Mouse (Mus musculus) embryo, embryonic 11 days (tissue): ENCODE data around the gene AI464131.
"Not testable (repeated sequence)": the region's sequence is repeated elsewhere in the genome, so short reads cannot be mapped to it uniquely, and the experiment has no call there.

Experiments used
- DNase-seq: peaks from one replicate; pipeline ENCODE4 v3.0.0-alpha.2; 2015

AI464131 gene

DNA sequence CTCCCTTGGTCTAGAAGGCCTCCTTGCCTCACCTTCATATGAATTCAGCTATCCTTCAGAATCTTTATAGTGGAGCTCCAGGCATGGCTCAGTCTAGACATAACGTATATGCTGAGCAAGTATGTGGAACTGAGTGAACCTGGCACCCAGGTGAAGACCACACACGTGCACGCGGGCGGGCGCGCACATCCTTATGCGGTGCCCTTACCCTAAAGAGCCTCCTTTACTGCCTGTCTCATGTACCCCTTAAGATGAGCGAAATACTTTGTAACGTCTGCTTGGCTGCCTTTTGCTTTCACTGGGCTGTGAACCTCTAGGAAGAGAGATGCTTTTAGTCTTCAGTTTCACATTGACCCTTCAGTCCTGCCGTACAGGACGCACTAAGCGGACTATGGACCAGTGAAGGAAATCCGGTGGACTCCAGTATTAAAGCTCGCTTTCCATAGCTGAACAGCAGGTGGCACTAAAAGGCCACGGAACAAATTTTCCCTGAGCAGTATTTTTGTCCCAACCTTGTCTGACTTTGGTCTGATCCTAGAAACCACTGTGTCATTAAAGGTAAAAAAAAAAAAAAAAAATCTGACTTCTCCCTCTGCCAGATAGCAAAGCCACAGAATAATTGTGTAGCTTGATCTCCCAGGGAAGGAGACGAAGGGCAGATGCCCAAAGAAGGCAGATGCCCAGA lies 34.3 kb downstream of the AI464131 start:
- peak; percentile 79 for DNase-seq

DNA sequence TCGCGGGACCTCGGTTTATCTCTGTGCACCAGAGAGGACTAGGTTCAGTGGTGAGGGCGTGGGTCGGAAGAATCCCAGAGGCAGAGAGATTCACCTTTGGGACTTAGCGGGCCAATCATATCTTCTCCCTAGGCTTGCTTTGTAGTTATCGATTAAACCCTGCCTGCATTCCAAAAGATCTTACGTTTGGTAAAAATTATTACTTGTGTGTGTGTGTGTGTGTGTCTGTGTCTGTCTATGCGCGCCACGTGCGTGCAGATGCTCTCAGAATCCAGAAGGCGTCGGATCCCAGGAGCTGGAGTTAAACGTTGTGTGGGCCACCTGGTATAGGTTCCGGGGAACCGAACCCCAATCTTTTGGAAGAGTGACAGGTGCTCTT lies 37.6 kb downstream of the AI464131 start:
- DNase-seq: peak; percentile 42

DNA sequence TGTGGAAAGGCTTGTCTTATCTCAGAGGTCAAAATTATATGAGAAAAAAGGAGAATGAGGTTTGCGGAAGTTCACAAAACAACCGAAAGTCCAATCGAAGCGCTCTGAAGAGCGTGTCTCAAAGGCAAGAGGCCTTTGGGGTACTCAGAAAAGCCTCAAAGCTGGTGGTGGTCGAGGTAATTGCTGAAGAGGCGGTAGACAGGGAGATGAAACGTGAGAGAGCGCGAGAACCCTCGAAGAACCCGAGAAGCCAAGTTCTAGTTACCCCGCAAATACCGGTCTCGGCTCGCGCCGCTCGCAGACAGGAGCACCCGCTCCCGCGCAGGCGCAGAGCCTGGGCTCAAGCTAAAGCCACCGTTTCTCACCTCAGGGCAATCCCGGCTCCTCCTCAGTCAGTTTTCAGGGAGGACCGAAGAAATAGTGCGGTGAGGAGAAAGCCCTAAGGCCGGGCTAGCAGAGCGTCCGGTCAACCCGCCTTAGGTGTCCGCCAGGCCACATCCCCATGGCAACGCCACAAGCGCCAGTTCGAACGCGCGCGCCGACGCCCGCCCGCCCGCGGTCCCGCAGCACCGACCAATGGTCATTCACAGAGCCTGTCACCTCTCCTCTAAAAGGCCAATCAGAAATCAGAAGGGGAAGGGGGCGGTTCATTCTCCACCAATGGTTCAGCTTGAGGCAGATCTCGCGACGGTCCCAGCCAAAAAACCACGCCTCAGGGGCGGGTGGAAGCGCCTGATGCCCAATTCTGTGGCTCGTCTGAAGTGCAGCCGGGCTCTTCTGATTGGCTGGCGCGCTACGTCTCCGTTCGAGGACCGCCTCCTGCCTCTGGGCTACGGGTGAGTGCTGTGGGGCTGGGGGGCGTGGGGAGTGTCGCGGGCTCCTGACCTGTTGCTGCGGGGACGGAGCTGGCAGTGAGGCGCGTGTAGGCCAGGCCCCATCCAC lies 38.3 kb downstream of the AI464131 start, which contains the start of the genes Kif24 and Nudt2:
Kif24 (minus strand) TSS at position 543 of the 942 bp plus-strand sequence.
Nudt2 (plus strand) TSS at position 807 of the 942 bp plus-strand sequence.
- DNase-seq: peak; percentile 99

DNA sequence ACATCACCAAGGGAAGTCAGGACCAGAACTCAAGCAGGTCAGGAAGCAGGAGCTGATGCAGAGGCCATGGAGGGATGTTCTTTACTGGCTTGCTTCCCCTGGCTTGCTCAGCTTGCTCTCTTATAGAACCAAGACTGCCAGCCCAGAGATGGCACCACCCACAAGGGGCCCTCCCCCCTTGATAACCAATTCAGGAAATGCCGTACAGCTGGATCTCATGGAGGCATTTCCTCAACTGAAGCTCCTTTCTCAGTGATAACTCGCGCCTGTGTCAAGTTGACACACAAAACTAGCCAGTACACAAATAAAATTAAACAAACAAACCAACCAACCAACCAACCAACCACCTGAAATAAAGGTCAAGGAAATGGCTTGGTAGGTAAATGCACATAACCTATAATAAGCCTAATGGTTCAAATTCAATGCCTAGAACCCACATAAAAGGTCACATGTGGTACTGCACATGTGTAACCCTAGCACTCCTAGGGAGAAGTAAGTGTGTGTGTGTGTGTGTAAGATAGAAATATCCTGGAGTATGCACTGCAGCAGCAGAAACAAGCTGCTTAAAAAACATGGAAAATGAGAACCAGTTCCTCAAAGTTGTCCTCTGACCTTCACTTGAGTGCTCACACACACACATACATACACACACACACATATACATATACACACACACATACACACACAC lies 39.7 kb downstream of the AI464131 start:
- DNase-seq: not testable (repeated sequence)

DNA sequence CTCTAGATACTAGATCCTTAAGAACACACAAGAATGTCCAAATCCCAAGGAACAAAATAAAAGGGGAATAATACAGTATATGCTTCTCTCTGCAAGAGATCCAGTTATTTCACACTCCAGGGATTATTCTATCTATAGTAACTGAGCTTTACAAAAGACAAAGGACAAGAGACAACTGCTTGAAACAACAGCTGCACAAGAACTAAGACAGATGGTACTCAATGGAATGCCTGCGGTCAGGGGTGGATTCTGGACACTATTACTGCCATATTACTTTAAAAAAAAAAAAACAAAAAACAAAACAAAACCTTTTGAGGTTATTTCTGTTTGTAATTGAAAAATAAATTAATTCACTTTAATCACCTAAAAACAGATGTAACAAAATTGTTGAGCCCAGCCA lies 42.2 kb downstream of the AI464131 start:
- DNase-seq: no peak

DNA sequence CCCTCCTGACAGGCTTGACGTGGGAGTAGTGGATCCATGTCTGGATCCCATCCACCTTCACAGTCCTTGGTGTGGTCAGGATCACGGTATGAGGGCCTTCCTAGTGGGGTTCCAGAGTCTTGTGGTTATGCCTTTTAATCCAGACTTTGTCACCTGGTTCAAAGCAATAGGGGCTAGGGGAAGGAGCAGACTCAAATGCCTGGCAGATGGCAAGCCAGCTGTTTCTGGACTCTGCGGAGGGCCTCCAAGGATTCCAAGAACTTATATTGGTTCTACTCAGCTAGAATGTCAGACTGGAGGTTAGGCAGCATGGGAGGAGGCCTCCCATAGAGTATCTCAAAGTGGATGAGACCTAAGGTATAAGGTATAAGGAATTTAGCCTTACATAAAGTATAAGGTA lies 55.3 kb downstream of the AI464131 start:
- no peak for DNase-seq
